Mouse (Mus musculus) E14TG2a.4 (cell line): Measurements from ENCODE around the gene Mtif2.
"Not testable (repeated sequence)": the region's sequence is repeated elsewhere in the genome, so short reads cannot be mapped to it uniquely, and the experiment has no call there.

Experiments used
- CTCF ChIP-seq: conservative IDR thresholded peaks from 2 replicates; pipeline ENCODE4 v1.5.1; 2014; ENCODE audit warnings: low read length
- NANOG ChIP-seq: IDR thresholded peaks from 2 replicates; pipeline ENCODE4 v1.6.1; 2014; ENCODE audit warnings: borderline replicate concordance, low read length, mixed read lengths
- POU5F1 ChIP-seq: IDR thresholded peaks from 2 replicates; pipeline ENCODE4 v1.6.1; 2014; ENCODE audit warnings: low read length, borderline replicate concordance

- not testable (repeated sequence) for TF ChIP-seq CTCF, NANOG, POU5F1
Measured at GRCm38 (mm10) chr11:29545150-29545752, 19.0 kb downstream of the Mtif2 start.
